Mouse (Mus musculus): ENCODE results near the gene Zfp553. TPM values are rescaled to one million over a fixed set of nuclear protein-coding genes. Genes with fewer than 3 reads are reported as not detected.

The Zfp553 gene
- polyA plus RNA-seq, 1 experiment = 6.8 TPM

DNA sequence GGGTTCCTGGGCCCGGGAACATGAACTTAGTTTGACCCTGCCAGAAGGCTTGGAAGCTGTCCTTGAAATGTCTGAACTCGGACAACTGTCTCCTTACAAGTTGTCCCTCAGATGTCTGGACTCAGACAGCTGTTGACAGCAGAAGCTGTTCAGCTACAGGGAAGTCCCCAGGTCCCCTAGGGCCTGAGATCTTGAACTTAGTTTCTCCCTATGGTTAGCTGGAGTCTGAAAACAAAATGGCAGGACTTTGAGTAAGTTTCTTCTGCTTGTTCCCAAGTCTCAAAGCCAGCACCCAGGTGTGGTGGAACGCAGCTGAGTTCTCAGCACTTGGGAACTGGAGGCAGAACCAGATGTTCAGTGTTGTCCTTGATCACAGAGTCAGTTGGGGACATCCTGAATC lies 47.2 kb downstream of the Zfp553 start:
- peaks cover 3% of the 10 kb centered on the region for H3K4me1 ChIP-seq (ENCODE audit: control insufficient read depth, insufficient read depth, low read length)
- H3K27ac ChIP-seq (ENCODE audit: insufficient read depth, low read depth, low read length) = no peak overlapping the region
- TF ChIP-seq POLR2A (IDR thresholded peaks at IDR 0.05; ENCODE audit: borderline replicate concordance, low read depth, low read length) (no peak), CTCF (IDR thresholded peaks at IDR 0.05; ENCODE audit: low read depth, low read length) (no peak)
- H3K4me3 ChIP-seq (ENCODE audit: insufficient read depth, low read length) = no peak overlapping the region

- Histone ChIP-seq H3K4me3 (ENCODE audit: insufficient read depth, low read length) (no peak overlapping the region), H3K4me1 (ENCODE audit: control insufficient read depth, insufficient read depth, low read length) (peaks cover 3% of the 10 kb centered on the region), H3K27ac (ENCODE audit: insufficient read depth, low read depth, low read length) (no peak overlapping the region)
- TF ChIP-seq CTCF (IDR thresholded peaks at IDR 0.05; ENCODE audit: low read depth, low read length) (no peak), POLR2A (IDR thresholded peaks at IDR 0.05; ENCODE audit: borderline replicate concordance, low read depth, low read length) (no peak)
Observed at GRCm38 (mm10) chr7:127281114-127281513, 48.3 kb downstream of the Zfp553 start.

- Histone ChIP-seq H3K4me1 (ENCODE audit: control insufficient read depth, insufficient read depth, low read length) (peaks cover 3% of the 10 kb centered on the region), H3K27ac (ENCODE audit: insufficient read depth, low read depth, low read length) (no peak overlapping the region), H3K4me3 (ENCODE audit: insufficient read depth, low read length) (no peak overlapping the region)
- TF ChIP-seq CTCF (IDR thresholded peaks at IDR 0.05; ENCODE audit: low read depth, low read length) (no peak), POLR2A (IDR thresholded peaks at IDR 0.05; ENCODE audit: borderline replicate concordance, low read depth, low read length) (no peak)
Observed at GRCm38 (mm10) chr7:127282190-127282589, 49.3 kb downstream of the Zfp553 start.

DNA sequence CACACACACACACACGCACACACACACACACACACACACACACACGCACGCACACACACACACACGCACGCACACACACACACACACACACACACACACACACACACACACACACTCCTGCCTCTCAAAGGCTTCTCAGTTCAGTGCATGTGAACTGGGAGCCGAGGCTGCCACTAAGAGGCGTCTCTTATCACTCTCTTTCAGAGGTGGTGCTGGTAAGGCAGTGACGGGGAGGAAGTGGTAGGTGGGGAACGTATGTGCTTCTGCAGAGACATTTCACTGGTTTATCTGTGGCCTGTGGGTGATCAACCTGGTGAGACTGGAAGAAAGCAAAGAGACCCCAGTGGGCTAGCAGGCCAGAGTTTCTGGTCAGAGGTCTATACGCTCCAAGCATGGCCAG lies 52.3 kb downstream of the Zfp553 start:
- Histone ChIP-seq H3K27ac (ENCODE audit: insufficient read depth, low read depth, low read length) (no peak overlapping the region), H3K4me1 (ENCODE audit: control insufficient read depth, insufficient read depth, low read length) (peaks cover 25% of the 10 kb centered on the region), H3K4me3 (ENCODE audit: insufficient read depth, low read length) (no peak overlapping the region)
- TF ChIP-seq POLR2A (IDR thresholded peaks at IDR 0.05; ENCODE audit: borderline replicate concordance, low read depth, low read length) = no peak
- no peak for TF ChIP-seq CTCF (IDR thresholded peaks at IDR 0.05; ENCODE audit: low read depth, low read length)

Other genes starting within 250 kb of the Zfp553 start
- 95.9 and 96.2 TPM in 2 replicates for gene Mvp, start 218.4 kb upstream of the Zfp553 start, polyA plus RNA-seq (2012; ENCODE audit: insufficient read depth, insufficient read length, missing spikeins)
- gene Pagr1b, start 216.6 kb upstream of the Zfp553 start, polyA plus RNA-seq (2012; ENCODE audit: insufficient read depth, insufficient read length, missing spikeins) = 9.2 and 17.6 TPM in 2 replicates
- gene Pagr1a, start 215.7 kb upstream of the Zfp553 start, polyA plus RNA-seq (2012; ENCODE audit: insufficient read depth, insufficient read length, missing spikeins) = 20.3 and 22.2 TPM in 2 replicates
- 31.3 and 44.3 TPM in 2 replicates for gene Gm42742, start 212.0 kb upstream of the Zfp553 start, polyA plus RNA-seq (2012; ENCODE audit: insufficient read depth, insufficient read length, missing spikeins)
- 2.8 TPM in 1 of 2 replicates, not detected in the other for gene Prrt2, start 211.8 kb upstream of the Zfp553 start, polyA plus RNA-seq (2012; ENCODE audit: insufficient read depth, insufficient read length, missing spikeins)
- 161 and 164 TPM in 2 replicates for gene Maz, start 206.0 kb upstream of the Zfp553 start, polyA plus RNA-seq (2012; ENCODE audit: insufficient read depth, insufficient read length, missing spikeins)
- gene Kif22, start 190.6 kb upstream of the Zfp553 start, polyA plus RNA-seq (2012; ENCODE audit: insufficient read depth, insufficient read length, missing spikeins) = 40.8 and 48.5 TPM in 2 replicates
- not detected in 2 replicates for gene Zg16, start 145.7 kb upstream of the Zfp553 start, polyA plus RNA-seq (2012; ENCODE audit: insufficient read depth, insufficient read length, missing spikeins)
- gene AI467606, start 141.7 kb upstream of the Zfp553 start, polyA plus RNA-seq (2012; ENCODE audit: insufficient read depth, insufficient read length, missing spikeins) = 41.2 and 41.4 TPM in 2 replicates
- 0.71 TPM in 1 of 2 replicates, not detected in the other for gene Qprt, start 110.8 kb upstream of the Zfp553 start, polyA plus RNA-seq (2012; ENCODE audit: insufficient read depth, insufficient read length, missing spikeins)
- gene Spn, start 95.2 kb upstream of the Zfp553 start, polyA plus RNA-seq (2012; ENCODE audit: insufficient read depth, insufficient read length, missing spikeins) = 34.5 and 36.3 TPM in 2 replicates
- gene Cd2bp2, start 37.0 kb upstream of the Zfp553 start, polyA plus RNA-seq (2012; ENCODE audit: insufficient read depth, insufficient read length, missing spikeins) = 58.0 and 58.5 TPM in 2 replicates
- 67.2 and 71.7 TPM in 2 replicates for gene Tbc1d10b, start 24.6 kb upstream of the Zfp553 start, polyA plus RNA-seq (2012; ENCODE audit: insufficient read depth, insufficient read length, missing spikeins)
- 3.9 and 6.9 TPM in 2 replicates for gene Mylpf, start 24.2 kb upstream of the Zfp553 start, polyA plus RNA-seq (2012; ENCODE audit: insufficient read depth, insufficient read length, missing spikeins)
- 2.9 and 5.8 TPM in 2 replicates for gene Sept1, start 69 bp downstream of the Zfp553 start, polyA plus RNA-seq (2012; ENCODE audit: insufficient read depth, insufficient read length, missing spikeins)
- 10.9 and 12.4 TPM in 2 replicates for gene Zfp771, start 11.2 kb downstream of the Zfp553 start, polyA plus RNA-seq (2012; ENCODE audit: insufficient read depth, insufficient read length, missing spikeins)
- gene Dctpp1, start 27.6 kb downstream of the Zfp553 start, polyA plus RNA-seq (2012; ENCODE audit: insufficient read depth, insufficient read length, missing spikeins) = 25.6 and 27.3 TPM in 2 replicates
- 72.2 and 77.0 TPM in 2 replicates for gene Sephs2, start 41.0 kb downstream of the Zfp553 start, polyA plus RNA-seq (2012; ENCODE audit: insufficient read depth, insufficient read length, missing spikeins)
- 42.3 and 49.7 TPM in 2 replicates for gene Itgal, start 63.2 kb downstream of the Zfp553 start, polyA plus RNA-seq (2012; ENCODE audit: insufficient read depth, insufficient read length, missing spikeins)
- 14.9 and 16.2 TPM in 2 replicates for gene Zfp768, start 112.5 kb downstream of the Zfp553 start, polyA plus RNA-seq (2012; ENCODE audit: insufficient read depth, insufficient read length, missing spikeins)
- gene Zfp747, start 143.0 kb downstream of the Zfp553 start, polyA plus RNA-seq (2012; ENCODE audit: insufficient read depth, insufficient read length, missing spikeins) = 6.3 and 6.8 TPM in 2 replicates
- gene 9130019O22Rik, start 154.1 kb downstream of the Zfp553 start, polyA plus RNA-seq (2012; ENCODE audit: insufficient read depth, insufficient read length, missing spikeins) = 2.8 and 2.9 TPM in 2 replicates
- gene E430018J23Rik, start 160.6 kb downstream of the Zfp553 start, polyA plus RNA-seq (2012; ENCODE audit: insufficient read depth, insufficient read length, missing spikeins) = 3.4 and 3.9 TPM in 2 replicates
- 6.1 and 8.5 TPM in 2 replicates for gene Zfp764, start 173.8 kb downstream of the Zfp553 start, polyA plus RNA-seq (2012; ENCODE audit: insufficient read depth, insufficient read length, missing spikeins)
- 17.7 and 20.0 TPM in 2 replicates for gene Zfp688, start 189.0 kb downstream of the Zfp553 start, polyA plus RNA-seq (2012; ENCODE audit: insufficient read depth, insufficient read length, missing spikeins)
- 1.4 and 1.7 TPM in 2 replicates for gene Zfp689, start 216.1 kb downstream of the Zfp553 start, polyA plus RNA-seq (2012; ENCODE audit: insufficient read depth, insufficient read length, missing spikeins)
- 67.4 and 69.0 TPM in 2 replicates for gene Prr14, start 226.6 kb downstream of the Zfp553 start, polyA plus RNA-seq (2012; ENCODE audit: insufficient read depth, insufficient read length, missing spikeins)
- gene Fbrs, start 246.1 kb downstream of the Zfp553 start, polyA plus RNA-seq (2012; ENCODE audit: insufficient read depth, insufficient read length, missing spikeins) = 134 and 147 TPM in 2 replicates

All from bone marrow macrophage, adult 2 months (primary cell).